26 mouse cellular contexts compared by ENCODE assay signal in genomic region chr15:3831802-3832201, GRCm38 (mm10).
DNase-seq lines count a peak whose midpoint lies in the region; ATAC-seq and TF ChIP-seq lines count a peak whose summit lies in the region.
"Had no signal": no experiment of that assay in that cellular context is flagged by ENCODE, and none has a peak within 500 bp of the region (broad histone marks: within the 10 kb centered on the region; RNA-seq: fewer than 3 reads in every experiment).

No protein-coding gene starts in this region.

- ATAC-seq in limb, embryonic 14.5 days (ENCODE audit: low FRiP score, low read depth) = no peak
- ATAC-seq in heart, embryonic 12.5 days (ENCODE audit: insufficient number of reproducible peaks, low FRiP score) = no peak
- ATAC-seq: CD4-positive, CD25-positive, alpha-beta regulatory T cell, adult 4 months; forebrain, embryonic 14.5 days; forebrain, embryonic 16.5 days had no signal

- H3K36me3 ChIP-seq in limb, embryonic 14.5 days (ENCODE audit: control insufficient read depth, insufficient read depth, low read length) = no peaks in the 10 kb centered on the region
- H3K36me3 ChIP-seq in limb, embryonic 10.5 days = no peaks in the 10 kb centered on the region
- no peaks in the 10 kb centered on the region for H3K36me3 ChIP-seq in myocyte (ENCODE audit: control insufficient read depth, insufficient read depth)
- no peaks in the 10 kb centered on the region for H3K36me3 ChIP-seq in heart, embryonic 12.5 days
- H3K36me3 ChIP-seq: embryonic facial prominence, embryonic 13.5 days; embryonic facial prominence, embryonic 15.5 days; forebrain, embryonic 10.5 days; forebrain, embryonic 12.5 days; G1E had no signal

- H3K4me1 ChIP-seq in limb, embryonic 14.5 days (ENCODE audit: control insufficient read depth, insufficient read depth, low read length) = no peaks in the 10 kb centered on the region
- H3K4me1 ChIP-seq in limb, embryonic 10.5 days = no peaks in the 10 kb centered on the region
- H3K4me1 ChIP-seq in heart, embryonic 12.5 days (replicated peaks) = no peaks in the 10 kb centered on the region
- H3K4me1 ChIP-seq: embryonic facial prominence, embryonic 13.5 days; embryonic facial prominence, embryonic 15.5 days; forebrain, embryonic 10.5 days; forebrain, embryonic 12.5 days had no signal

- 33% methylated on average over 4 of the region's 4 CpGs for WGBS in limb, embryonic 14.5 days
- WGBS in limb, embryonic 10.5 days = 85% methylated on average over 4 of the region's 4 CpGs
- 82% methylated on average over 4 of the region's 4 CpGs for WGBS in heart, embryonic 12.5 days

- intact Hi-C loops in heart, postnatal 25 days (cut with DNase I) = no loop called here

- H3K79me2 ChIP-seq in myocyte (ENCODE audit: control insufficient read depth, insufficient read depth) = no peaks in the 10 kb centered on the region

- no peaks in the 10 kb centered on the region for H3K27me3 ChIP-seq in limb, embryonic 14.5 days (ENCODE audit: control insufficient read depth, insufficient read depth, low read length)
- H3K27me3 ChIP-seq in limb, embryonic 10.5 days (ENCODE audit: low read depth, poor library complexity, severe bottlenecking) = no peaks in the 10 kb centered on the region
- H3K27me3 ChIP-seq in myocyte (ENCODE audit: control insufficient read depth, insufficient read depth, insufficient read length) = no peaks in the 10 kb centered on the region
- no peaks in the 10 kb centered on the region for H3K27me3 ChIP-seq in heart, embryonic 12.5 days (replicated peaks)
- H3K27me3 ChIP-seq: CH12.LX; embryonic facial prominence, embryonic 13.5 days; embryonic facial prominence, embryonic 15.5 days; forebrain, embryonic 12.5 days had no signal

- H3K4me2 ChIP-seq in limb, embryonic 14.5 days (replicated peaks; ENCODE audit: low read depth, low read length, severe bottlenecking) = no peak overlapping the region
- H3K4me2 ChIP-seq in myocyte (ENCODE audit: low read depth) = no peak overlapping the region
- H3K4me2 ChIP-seq in heart, embryonic 12.5 days = no peak overlapping the region
- H3K4me2 ChIP-seq: embryonic facial prominence, embryonic 13.5 days; embryonic facial prominence, embryonic 15.5 days; forebrain, embryonic 12.5 days had no signal

- H3K27ac ChIP-seq in limb, embryonic 14.5 days (replicated peaks; ENCODE audit: low read depth, low read length) = no peak overlapping the region
- H3K27ac ChIP-seq in limb, embryonic 10.5 days = no peak overlapping the region
- no peak overlapping the region for H3K27ac ChIP-seq in heart, embryonic 12.5 days (ENCODE audit: poor library complexity, severe bottlenecking)
- H3K27ac ChIP-seq: embryonic facial prominence, embryonic 13.5 days; embryonic facial prominence, embryonic 15.5 days; forebrain, embryonic 10.5 days; forebrain, embryonic 12.5 days had no signal

- no peak overlapping the region for H3K9ac ChIP-seq in limb, embryonic 14.5 days (ENCODE audit: low read depth, low read length, severe bottlenecking)
- H3K9ac ChIP-seq in heart, embryonic 12.5 days = no peak overlapping the region
- H3K9ac ChIP-seq: embryonic facial prominence, embryonic 13.5 days; embryonic facial prominence, embryonic 15.5 days; forebrain, embryonic 12.5 days had no signal

- no peak for TF ChIP-seq POLR2A in limb, embryonic 14.5 days (IDR thresholded peaks at IDR 0.05; ENCODE audit: borderline replicate concordance, extremely low read depth, insufficient read depth, insufficient read length)
- no peak for TF ChIP-seq POLR2A in myocyte (IDR thresholded peaks at IDR 0.05; ENCODE audit: insufficient read length, low read depth)

- DNase-seq in kidney, postnatal 10 days = peak; percentile 8
- no peak for DNase-seq in kidney, adult 11 months
- peak; percentile 28 for DNase-seq in limb, embryonic 14.5 days (ENCODE audit: low spot score)
- DNase-seq in limb, embryonic 10.5 days (ENCODE audit: low spot score) = no peak
- DNase-seq in NIH3T3 (ENCODE audit: low read depth) = peak; percentile 52
- no peak for DNase-seq in heart, postnatal 25 days (ENCODE audit: low spot score)
- DNase-seq: adrenal gland, postnatal 14 days; adrenal gland, postnatal 36 days; B cell, adult 2 months; cerebellum, adult 11-12 months; cerebellum, adult 2 months; cerebellum, adult 9-10 months; cerebellum, postnatal 10 days; cerebellum, postnatal 25 days had no signal

- no peak overlapping the region for H3ac ChIP-seq in myocyte (ENCODE audit: control insufficient read depth, insufficient read length)

- H3K9me3 ChIP-seq in limb, embryonic 14.5 days (ENCODE audit: control insufficient read depth, low read length) = no peaks in the 10 kb centered on the region
- H3K9me3 ChIP-seq in limb, embryonic 10.5 days (replicated peaks) = no peaks in the 10 kb centered on the region
- no peaks in the 10 kb centered on the region for H3K9me3 ChIP-seq in heart, embryonic 12.5 days (replicated peaks)
- H3K9me3 ChIP-seq: embryonic facial prominence, embryonic 13.5 days; embryonic facial prominence, embryonic 15.5 days; forebrain, embryonic 10.5 days; forebrain, embryonic 12.5 days; G1E had no signal

- no peak overlapping the region for H3K4me3 ChIP-seq in limb, embryonic 14.5 days (replicated peaks; ENCODE audit: low read length)
- H3K4me3 ChIP-seq in limb, embryonic 10.5 days = no peak overlapping the region
- no peak overlapping the region for H3K4me3 ChIP-seq in myocyte
- no peak overlapping the region for H3K4me3 ChIP-seq in heart, embryonic 12.5 days
- H3K4me3 ChIP-seq: embryonic facial prominence, embryonic 13.5 days; embryonic facial prominence, embryonic 15.5 days; erythroblast, embryonic 14.5 days; forebrain, embryonic 10.5 days; forebrain, embryonic 12.5 days had no signal

TF ChIP-seq in myocyte, 11 proteins besides CTCF, POLR2A, EP300 and RAD21:
- TF ChIP-seq POLR2AphosphoS2 (IDR thresholded peaks at IDR 0.05; ENCODE audit: insufficient read length, low read depth) = no peak
- peak; percentile 65; the same call in 1 of the 2 replicates for TF ChIP-seq CEBPB (IDR thresholded peaks at IDR 0.05; ENCODE audit: insufficient read depth, poor library complexity, severe bottlenecking)

Comparison
In these comparisons a context has a peak if more than half of its experiments do, and no peak if none do; other contexts are left out.
1. DNase-seq: peak in kidney, postnatal 10 days (single experiment), limb, embryonic 14.5 days (single experiment) and NIH3T3 (single experiment); none in kidney, adult 11 months (single experiment), limb, embryonic 10.5 days (single experiment) and heart, postnatal 25 days (single experiment).